Mouse (Mus musculus) brain, embryonic 14.5 days (tissue): ENCODE data around the gene Prex1.

Experiments
- CTCF ChIP-seq: fragments of 200-500 bp; IDR thresholded peaks from 2 replicates; pipeline ENCODE4 v1.5.1; 2012; ENCODE audit warnings: inconsistent platforms, mild to moderate bottlenecking, moderate library complexity, borderline replicate concordance; ENCODE audit not compliant: insufficient read depth, insufficient read length; ENCODE audit errors: extremely low read depth
- POLR2A ChIP-seq: fragments of 200-500 bp; IDR thresholded peaks from 2 replicates; pipeline ENCODE4 v1.6.1; 2012; ENCODE audit warnings: mild to moderate bottlenecking, inconsistent platforms, borderline replicate concordance; ENCODE audit not compliant: poor library complexity, insufficient read depth, insufficient read length, severe bottlenecking; ENCODE audit errors: extremely low read depth

GRCm38 (mm10) chr2:166671614-166672013, 42.0 kb downstream of the Prex1 start:
- no peak for TF ChIP-seq CTCF
- TF ChIP-seq POLR2A = no peak
